Mouse (Mus musculus) small intestine, adult 2 months (tissue): Measurements from ENCODE around the gene Snd1.

Source experiments
- CTCF ChIP-seq: fragments of 200-500 bp; IDR thresholded peaks from 2 replicates; pipeline ENCODE4 v1.5.1; 2012; ENCODE audit warnings: low read depth, mild to moderate bottlenecking, control low read depth, inconsistent platforms, low read length, moderate library complexity, mixed read lengths; ENCODE audit not compliant: insufficient replicate concordance, insufficient read length; ENCODE audit errors: extremely low read depth
- POLR2A ChIP-seq: fragments of 200-500 bp; IDR thresholded peaks from 2 replicates; pipeline ENCODE4 v1.6.1; 2012; ENCODE audit warnings: low read depth, mild to moderate bottlenecking, control low read depth, inconsistent platforms, low read length, moderate library complexity

DNA sequence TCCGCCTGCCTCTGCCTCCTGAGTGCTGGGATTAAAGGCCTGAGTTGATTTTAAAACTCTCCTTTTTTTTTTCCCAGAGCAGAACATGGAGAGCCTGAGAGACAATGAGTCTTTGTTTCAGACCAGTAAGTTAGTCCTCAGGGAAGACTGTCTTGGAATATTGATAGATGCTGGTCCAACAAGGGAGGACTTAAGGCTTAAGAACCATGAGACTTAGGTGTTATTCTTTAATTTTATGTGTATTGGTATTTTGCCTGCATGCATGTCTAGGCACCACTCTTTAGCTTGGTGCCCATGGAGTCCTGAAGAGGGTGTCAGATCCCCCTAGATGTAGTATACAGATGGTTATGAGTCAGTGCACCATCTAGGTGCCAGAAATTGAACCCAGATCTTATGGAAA lies 199.7 kb downstream of the Snd1 start:
- TF ChIP-seq CTCF (no peak), POLR2A (no peak)
